Mouse (Mus musculus): ENCODE data around the gene Gzmm. TPM values are rescaled to one million over a fixed set of nuclear protein-coding genes. Genes with fewer than 3 reads are reported as not detected.

The Gzmm gene
- 1 to 10 TPM; 1.2 to 1.5 TPM for polyA plus RNA-seq (2017; shearing (Covaris generic))

GRCm38 (mm10) chr10:79688720-79689119 lies at the start of gene Gzmm:
Gzmm (plus strand) TSS chr10:79689020.

DNA sequence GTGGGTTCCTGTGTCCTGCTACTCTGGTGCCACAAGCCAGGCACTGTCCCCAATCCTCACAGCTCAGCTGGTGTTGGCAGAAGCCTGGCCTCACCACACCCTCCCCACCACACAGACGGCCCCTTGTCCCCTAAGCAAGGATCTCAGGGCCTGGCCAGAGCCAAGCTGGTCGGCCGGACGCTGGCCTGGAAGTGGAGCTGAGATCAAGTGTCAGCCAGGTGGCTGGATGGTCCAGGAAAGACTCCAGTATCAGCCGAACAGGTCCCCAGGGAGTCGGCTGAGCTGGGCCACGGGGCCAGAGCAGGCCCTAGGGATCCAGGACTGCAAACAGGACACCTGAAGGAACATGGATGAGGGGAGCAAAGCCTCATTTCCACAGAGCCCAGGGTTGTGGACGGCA lies 43.1 kb upstream of the Gzmm start, which contains the start of gene Odf3l2:
Gene Odf3l2 (minus strand): TSS at position 28 of the 400 bp plus-strand sequence.

GRCm38 (mm10) chr10:79664131-79664665 lies 24.6 kb upstream of the Gzmm start, which contains the start of gene Madcam1:
Madcam1 (plus strand) TSS chr10:79664559.

DNA sequence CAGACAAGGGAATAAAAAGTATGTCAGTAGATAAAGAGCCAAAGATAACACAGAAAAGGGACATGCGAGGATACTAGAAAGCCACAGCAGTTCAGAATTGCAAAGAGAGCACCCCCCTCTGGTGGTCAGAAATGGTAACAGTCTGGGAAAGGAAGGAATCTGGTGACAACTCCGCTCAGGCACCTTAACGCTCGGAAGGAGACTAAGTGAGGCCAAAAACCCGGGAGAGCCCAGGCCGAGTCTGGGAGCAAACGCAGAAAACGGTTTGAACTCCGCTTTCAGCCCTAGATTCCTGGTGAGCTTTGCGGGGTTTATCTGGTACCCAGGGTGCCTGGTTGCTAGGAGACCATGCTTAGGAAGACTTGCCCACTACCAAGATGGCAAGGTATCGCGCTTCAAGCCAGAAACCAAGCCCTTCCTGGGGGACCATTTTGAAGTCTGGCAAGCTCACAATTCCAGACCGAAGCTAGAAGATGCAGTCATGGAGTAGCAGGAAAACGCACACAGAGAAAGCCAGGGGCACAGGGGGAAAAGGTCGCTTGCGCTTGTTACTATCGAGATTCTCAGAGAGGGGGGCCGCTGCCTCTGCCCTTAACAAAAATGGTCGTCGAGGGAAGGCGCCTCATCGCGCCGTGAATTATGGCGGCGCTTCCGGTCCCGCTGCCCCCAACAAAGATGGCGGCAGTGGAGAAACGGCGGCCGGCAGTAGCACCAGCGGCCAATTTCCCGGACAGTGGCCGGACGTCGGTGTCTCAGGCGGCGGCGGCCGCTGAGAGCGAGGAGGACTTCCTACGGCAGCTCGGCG lies 19.8 kb upstream of the Gzmm start, which contains the start of gene Tpgs1:
Gene Tpgs1 (plus strand): TSS at position 599 of the 805 bp plus-strand sequence.

DNA sequence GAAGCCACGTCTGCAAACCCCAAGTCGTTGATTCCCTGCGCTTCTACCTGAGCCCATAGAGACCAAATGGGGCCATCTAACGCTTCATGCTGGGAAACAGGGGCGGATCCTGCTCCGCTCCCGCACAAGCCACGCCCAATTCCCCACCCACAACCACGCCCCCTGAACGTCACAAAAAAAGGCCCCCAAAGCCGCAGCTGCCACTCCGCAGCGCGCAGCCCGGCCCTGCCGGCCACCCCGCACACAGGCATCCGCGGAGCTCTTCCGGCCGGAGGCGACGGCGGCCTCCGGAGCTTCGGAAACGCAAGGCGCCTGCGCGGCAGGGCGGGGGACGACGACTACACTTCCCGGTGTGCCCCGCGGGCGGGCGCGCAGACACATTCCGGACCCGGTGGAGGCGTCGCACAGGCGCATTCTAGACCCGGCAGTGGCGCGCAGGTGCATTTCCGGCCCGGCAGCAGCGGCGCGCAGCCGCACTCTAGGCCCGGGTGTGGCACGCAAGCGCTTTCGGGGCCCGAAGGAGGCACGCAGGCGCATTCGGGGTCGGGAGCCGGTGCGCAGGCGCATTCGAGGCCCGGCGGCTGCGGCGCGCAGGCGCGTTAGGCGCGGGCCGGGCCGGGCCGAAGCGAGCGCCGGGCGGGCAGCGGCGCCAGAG lies 7.1 kb upstream of the Gzmm start, which contains the start of gene Cdc34:
Gene Cdc34 (plus strand): TSS at position 605 of the 655 bp plus-strand sequence.

GRCm38 (mm10) chr10:79704065-79704969 lies 15.5 kb downstream of the Gzmm start, which contains the start of gene Bsg:
Bsg (plus strand) TSS chr10:79704491.

GRCm38 (mm10) chr10:79716254-79716987 lies 27.6 kb downstream of the Gzmm start, which contains the start of gene Hcn2:
Hcn2 (plus strand) TSS chr10:79716634.

Other genes with a start within 250 kb of the Gzmm start
- under 1 TPM in 1 of 2 experiments, not detected in 1; 0.09 TPM for gene Vmn2r83, start 220.3 kb upstream of the Gzmm start, polyA plus RNA-seq (2017; shearing (Covaris generic))
- gene Plpp2, start 155.2 kb upstream of the Gzmm start, polyA plus RNA-seq (2017; shearing (Covaris generic)) = 1 to 10 TPM; 3.2 to 4.2 TPM
- 10 to 100 TPM; 30.9 to 33.0 TPM for gene Mier2, start 133.8 kb upstream of the Gzmm start, polyA plus RNA-seq (2017; shearing (Covaris generic))
- gene Theg, start 101.7 kb upstream of the Gzmm start, polyA plus RNA-seq (2017; shearing (Covaris generic)) = not detected
- gene C2cd4c, start 75.0 kb upstream of the Gzmm start, polyA plus RNA-seq (2017; shearing (Covaris generic)) = not detected
- gene Shc2, start 51.1 kb upstream of the Gzmm start, polyA plus RNA-seq (2017; shearing (Covaris generic)) = under 1 TPM in 1 of 2 experiments, not detected in 1; 0.05 TPM
- gene Odf3l2, start 43.3 kb upstream of the Gzmm start, polyA plus RNA-seq (2017; shearing (Covaris generic)) = not detected
- gene Madcam1, start 24.5 kb upstream of the Gzmm start, polyA plus RNA-seq (2017; shearing (Covaris generic)) = under 1 TPM; 0.32 to 0.51 TPM
- gene Tpgs1, start 19.7 kb upstream of the Gzmm start, polyA plus RNA-seq (2017; shearing (Covaris generic)) = 10 to 100 TPM; 58.4 to 61.8 TPM
- 100 to 1,000 TPM; 104 to 107 TPM for gene Cdc34, start 6.8 kb upstream of the Gzmm start, polyA plus RNA-seq (2017; shearing (Covaris generic))
- 100 to 1,000 TPM; 226 to 283 TPM for gene Bsg, start 15.5 kb downstream of the Gzmm start, polyA plus RNA-seq (2017; shearing (Covaris generic))
- under 1 TPM; 0.13 to 0.23 TPM for gene Hcn2, start 27.6 kb downstream of the Gzmm start, polyA plus RNA-seq (2017; shearing (Covaris generic))
- 10 to 100 TPM; 29.5 to 32.3 TPM for gene Polrmt, start 57.6 kb downstream of the Gzmm start, polyA plus RNA-seq (2017; shearing (Covaris generic))
- gene Fgf22, start 66.1 kb downstream of the Gzmm start, polyA plus RNA-seq (2017; shearing (Covaris generic)) = under 1 TPM; 0.12 to 0.33 TPM
- gene Rnf126, start 77.9 kb downstream of the Gzmm start, polyA plus RNA-seq (2017; shearing (Covaris generic)) = 10 to 100 TPM; 47.0 to 58.4 TPM
- under 1 TPM; 0.55 to 0.81 TPM for gene Fstl3, start 88.3 kb downstream of the Gzmm start, polyA plus RNA-seq (2017; shearing (Covaris generic))
- gene Prss57, start 101.9 kb downstream of the Gzmm start, polyA plus RNA-seq (2017; shearing (Covaris generic)) = under 1 TPM; 0.23 to 0.55 TPM
- 1 to 10 TPM; 2.1 to 3.4 TPM for gene Palm, start 104.6 kb downstream of the Gzmm start, polyA plus RNA-seq (2017; shearing (Covaris generic))
- gene Misp, start 132.0 kb downstream of the Gzmm start, polyA plus RNA-seq (2017; shearing (Covaris generic)) = 1 to 10 TPM in 1 of 2 experiments, not detected in 1; 1.1 TPM
- gene Ptbp1, start 165.4 kb downstream of the Gzmm start, polyA plus RNA-seq (2017; shearing (Covaris generic)) = 100 to 1,000 TPM; 242 to 297 TPM
- gene Prtn3, start 185.5 kb downstream of the Gzmm start, polyA plus RNA-seq (2017; shearing (Covaris generic)) = not detected
- 1 to 10 TPM; 2.5 to 3.6 TPM for gene Plppr3, start 185.6 kb downstream of the Gzmm start, polyA plus RNA-seq (2017; shearing (Covaris generic))
- not detected for gene Elane, start 197.2 kb downstream of the Gzmm start, polyA plus RNA-seq (2017; shearing (Covaris generic))
- gene Cfd, start 201.8 kb downstream of the Gzmm start, polyA plus RNA-seq (2017; shearing (Covaris generic)) = not detected
- gene Med16, start 219.9 kb downstream of the Gzmm start, polyA plus RNA-seq (2017; shearing (Covaris generic)) = 10 to 100 TPM; 27.8 to 35.8 TPM
- 10 to 100 TPM; 16.0 to 34.9 TPM for gene Gm26602, start 221.8 kb downstream of the Gzmm start, polyA plus RNA-seq (2017; shearing (Covaris generic))
- under 1 TPM; 0.47 to 0.56 TPM for gene Kiss1r, start 228.0 kb downstream of the Gzmm start, polyA plus RNA-seq (2017; shearing (Covaris generic))
- 100 to 1,000 TPM; 188 to 197 TPM for gene R3hdm4, start 232.2 kb downstream of the Gzmm start, polyA plus RNA-seq (2017; shearing (Covaris generic))
- gene Arid3a, start 238.0 kb downstream of the Gzmm start, polyA plus RNA-seq (2017; shearing (Covaris generic)) = 10 to 100 TPM in 1 of 2 experiments, 1 to 10 TPM in 1; 7.0 to 15.0 TPM